Mouse (Mus musculus) right cerebral cortex, postnatal 10 days (tissue): ENCODE measurements at regions not wholly inside any gene's neighbourhood (a gene's known extent, or its start where the extent isn't known, plus 50 kb on each side); places are given as distances from the start of the nearest gene placed in this dataset.

Experiments
- DNase-seq, 2 experiments: peaks; one replicate each; pipeline ENCODE4 v3.0.0; 2021; ENCODE audit warnings: low spot score in 2 of 2

DNA sequence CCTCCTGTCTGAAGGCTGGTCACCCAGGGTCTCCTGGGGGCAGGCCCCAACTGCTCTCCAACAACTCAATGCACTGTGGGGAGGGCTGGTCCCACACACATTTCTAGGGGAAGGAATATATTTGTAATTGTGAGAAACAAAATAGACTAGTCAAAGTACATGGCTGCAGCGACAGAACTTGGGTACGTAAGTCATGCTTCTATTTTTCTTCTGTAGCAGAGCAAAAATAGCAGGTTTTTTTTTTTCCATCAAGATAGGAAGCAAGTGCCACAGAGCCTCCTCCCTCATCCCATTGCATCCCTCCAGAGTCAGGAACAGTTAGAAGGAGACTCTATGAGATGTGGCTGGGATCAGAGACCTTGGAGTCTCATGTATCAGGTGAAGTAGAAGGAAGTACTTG is 124.9 kb upstream of the Tnr start:
- DNase-seq, result no peak

GRCm38 (mm10) chr1:159406317-159406716 is 117.3 kb upstream of the Tnr start:
- DNase-seq, result no peak

DNA sequence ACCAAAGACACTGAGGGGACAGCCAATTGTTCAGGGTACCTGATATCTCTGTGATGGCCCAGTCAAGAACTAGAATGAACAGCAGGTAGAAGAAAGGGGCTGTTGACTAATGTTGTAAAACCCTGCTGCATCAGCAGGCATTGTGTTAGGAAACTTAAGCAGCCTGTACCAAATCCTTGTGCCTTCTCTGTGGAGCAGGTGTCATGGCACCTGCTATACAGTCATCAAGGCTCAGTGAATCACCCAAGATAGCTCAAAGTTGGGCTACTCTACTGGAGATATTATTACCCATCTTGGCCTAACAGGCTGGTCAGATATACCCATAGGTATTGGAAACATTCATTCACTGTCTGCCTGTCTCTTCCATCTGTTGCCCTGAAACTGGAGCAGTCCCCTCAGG is 116.8 kb upstream of the Tnr start:
- DNase-seq, result no peak

- peak; percentile 59 to 72 for DNase-seq
Measured at GRCm38 (mm10) chr1:159413374-159413773, 110.2 kb upstream of the Tnr start.

DNA sequence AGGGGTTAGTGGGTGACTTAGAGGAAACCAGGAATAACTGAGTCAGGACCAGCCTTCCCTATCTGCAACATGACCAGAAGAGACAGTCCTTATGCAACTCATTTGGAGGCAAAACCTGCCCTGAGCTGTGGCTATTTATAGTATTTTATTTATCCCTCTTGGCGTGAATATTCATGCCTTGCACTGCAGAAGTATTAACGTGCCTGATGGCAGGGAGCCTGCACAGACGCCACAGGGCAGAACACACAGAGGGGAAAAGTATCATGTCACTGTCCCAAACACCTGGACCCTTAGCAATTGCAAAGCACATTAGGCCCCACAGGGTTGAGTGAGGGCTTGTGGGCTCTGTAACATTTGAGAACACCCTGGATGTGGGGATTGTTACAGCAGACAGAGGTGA is 107.9 kb upstream of the Tnr start:
- DNase-seq, result no peak

DNA sequence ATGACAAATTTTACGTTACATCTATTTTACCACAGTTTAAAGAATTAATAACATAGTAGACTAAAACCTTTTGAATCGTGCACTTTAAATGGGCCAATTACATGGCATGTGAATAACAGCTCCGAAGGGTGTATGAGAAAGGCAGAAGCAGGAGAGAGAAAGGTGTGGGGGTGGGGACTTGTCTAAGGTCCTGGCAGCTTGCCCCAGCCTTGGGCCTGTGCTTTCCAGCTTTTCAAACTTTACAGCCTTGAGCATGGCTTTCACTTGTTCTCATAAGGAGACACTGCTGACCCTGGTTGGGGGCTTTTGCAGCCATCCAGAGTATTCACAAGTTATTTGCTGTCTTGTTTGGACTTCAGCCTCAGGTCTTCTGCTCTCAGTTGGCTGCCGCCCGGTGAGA is 106.4 kb upstream of the Tnr start:
- DNase-seq, result no peak

GRCm38 (mm10) chr1:159419301-159419965 is 104.1 kb upstream of the Tnr start:
- DNase-seq, result no peak

- no peak for DNase-seq
Measured at GRCm38 (mm10) chr1:159420189-159420588, 103.4 kb upstream of the Tnr start.

- peak; percentile 26 to 40 for DNase-seq
Measured at GRCm38 (mm10) chr1:159423694-159424093, 99.9 kb upstream of the Tnr start.

DNA sequence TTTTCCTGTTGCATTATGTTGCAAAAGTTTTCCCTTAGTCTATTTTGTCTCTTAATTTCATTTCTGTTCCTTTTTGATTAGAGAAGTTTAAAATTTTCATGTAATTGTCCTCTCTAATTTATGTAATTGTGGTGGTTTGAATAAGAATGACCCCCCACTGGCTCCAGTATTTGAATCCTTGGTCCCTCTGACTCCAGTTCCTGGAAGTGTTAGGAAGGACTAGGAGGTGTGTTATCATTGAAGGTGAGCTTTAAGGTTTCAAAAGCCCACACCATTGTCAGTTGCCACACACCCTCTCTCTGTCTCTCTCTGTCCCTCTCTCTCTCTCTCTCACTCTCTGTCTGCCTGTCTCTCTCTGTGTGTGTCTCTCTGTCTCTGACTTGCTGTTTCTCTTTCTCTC is 93.6 kb upstream of the Tnr start:
- DNase-seq, result no peak

- no peak for DNase-seq
Measured at GRCm38 (mm10) chr1:159433521-159433920, 90.0 kb upstream of the Tnr start.

DNA sequence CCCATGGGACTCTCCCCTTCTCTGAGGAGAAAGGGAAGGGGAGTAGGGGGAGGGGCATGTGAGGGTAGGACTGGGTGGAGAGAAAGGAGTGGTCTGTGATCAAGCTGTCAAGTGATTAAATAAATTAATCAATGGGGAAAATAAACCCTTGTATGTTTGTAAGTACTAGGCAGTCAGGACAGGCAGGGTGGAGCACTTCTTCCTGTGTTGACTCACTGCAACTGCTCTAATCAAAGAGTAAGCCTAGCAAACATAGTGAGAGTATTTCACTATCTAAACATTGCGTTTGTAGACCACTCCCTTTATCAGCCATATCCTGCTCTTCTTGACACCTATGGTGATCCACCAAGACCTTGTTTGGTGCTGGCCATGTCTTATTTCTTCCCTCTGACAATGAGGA is 82.8 kb upstream of the Tnr start:
- no peak for DNase-seq

DNA sequence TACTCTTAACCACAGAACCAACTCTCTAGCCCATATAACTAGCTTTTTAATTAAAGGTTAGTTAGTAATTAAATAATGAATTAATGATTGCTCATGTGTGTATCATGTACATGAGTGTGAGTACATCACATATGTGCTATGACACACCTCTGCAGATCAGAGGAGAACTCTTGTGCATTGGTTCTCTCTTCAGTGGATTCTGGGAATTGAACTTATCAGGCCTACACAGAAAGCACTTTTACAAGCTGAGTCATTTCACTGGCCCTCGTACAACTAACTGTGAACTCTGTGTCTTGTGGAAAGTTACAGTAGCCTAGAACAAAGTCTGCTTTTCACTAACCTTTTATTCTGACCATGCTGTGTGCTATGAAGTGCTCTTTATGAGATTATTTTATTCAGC is 79.5 kb upstream of the Tnr start:
- no peak for DNase-seq

- DNase-seq, result no peak
Measured at GRCm38 (mm10) chr1:159445465-159445864, 78.1 kb upstream of the Tnr start.

- no peak for DNase-seq
Measured at GRCm38 (mm10) chr1:159451462-159451861, 72.1 kb upstream of the Tnr start.

DNA sequence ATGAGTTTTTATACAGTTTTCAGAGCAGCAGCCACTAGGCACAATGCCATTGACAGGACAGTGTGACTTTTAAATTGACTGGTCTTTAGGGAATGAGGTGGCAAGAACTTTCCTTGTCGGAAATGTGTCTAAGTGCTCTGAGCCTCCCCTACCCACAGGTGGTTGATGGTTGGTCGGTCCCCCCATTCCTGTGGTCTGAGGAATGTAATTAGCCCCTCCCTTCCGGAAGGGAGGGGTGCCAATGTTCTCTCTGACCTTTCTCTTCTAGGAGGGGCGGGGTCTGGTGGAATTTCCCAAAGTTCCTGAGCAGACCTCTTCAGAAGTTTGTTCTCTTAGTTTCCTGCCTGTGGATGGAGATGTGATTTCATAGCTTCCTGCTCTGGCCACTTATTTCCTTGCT is 62.7 kb upstream of the Tnr start:
- DNase-seq, result no peak

GRCm38 (mm10) chr1:159470941-159471340 is 52.6 kb upstream of the Tnr start:
- DNase-seq, result no peak
